Mouse (Mus musculus): Measurements from ENCODE around the gene Olfr161.
"Not testable (repeated sequence)": the region's sequence is repeated elsewhere in the genome, so short reads cannot be mapped to it uniquely, and the experiment has no call there.

Gene Olfr161

GRCm38 (mm10) chr16:3590691-3591090 lies at the start of gene Olfr161:
Olfr161 (plus strand) TSS chr16:3591042.
- DNase-seq (ENCODE audit: low spot score in 2 of 2): no peak

- DNase-seq (ENCODE audit: low spot score in 2 of 2): no peak
Observed at GRCm38 (mm10) chr16:3563553-3563952, 27.3 kb upstream of the Olfr161 start.

- not testable (repeated sequence) for DNase-seq (ENCODE audit: low spot score in 2 of 2)
Observed at GRCm38 (mm10) chr16:3577658-3578057, 13.2 kb upstream of the Olfr161 start.

DNA sequence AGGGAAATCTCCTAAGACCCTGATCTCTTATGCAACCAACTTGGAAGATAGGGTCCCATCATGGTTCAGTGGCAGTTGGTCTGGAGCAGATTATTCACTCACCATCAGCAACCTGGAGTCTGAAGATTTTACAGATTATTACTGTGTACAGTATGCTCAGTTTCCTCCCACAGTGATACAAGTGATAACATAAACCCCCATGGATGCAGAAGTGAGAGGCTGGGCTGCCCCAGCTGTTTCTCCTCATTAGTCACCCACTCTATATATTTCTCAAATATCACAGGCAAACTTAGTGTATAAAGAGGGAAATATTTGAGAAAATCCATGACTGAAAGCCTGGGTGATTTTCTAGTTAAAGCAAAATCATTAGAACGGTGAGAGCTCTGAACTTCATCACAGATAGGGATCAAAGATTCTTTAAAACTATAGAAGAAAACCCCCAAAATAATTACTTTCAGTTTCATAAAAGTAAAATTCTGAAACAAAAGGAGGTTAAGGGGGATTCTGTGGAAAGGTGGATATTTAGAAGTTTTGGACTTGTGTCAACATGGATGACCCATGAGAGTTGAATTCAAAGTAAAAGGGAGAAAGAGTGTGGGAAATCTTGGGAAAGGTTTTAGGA lies 12.5 kb upstream of the Olfr161 start:
- not testable (repeated sequence) for DNase-seq (ENCODE audit: low spot score in 2 of 2)

DNA sequence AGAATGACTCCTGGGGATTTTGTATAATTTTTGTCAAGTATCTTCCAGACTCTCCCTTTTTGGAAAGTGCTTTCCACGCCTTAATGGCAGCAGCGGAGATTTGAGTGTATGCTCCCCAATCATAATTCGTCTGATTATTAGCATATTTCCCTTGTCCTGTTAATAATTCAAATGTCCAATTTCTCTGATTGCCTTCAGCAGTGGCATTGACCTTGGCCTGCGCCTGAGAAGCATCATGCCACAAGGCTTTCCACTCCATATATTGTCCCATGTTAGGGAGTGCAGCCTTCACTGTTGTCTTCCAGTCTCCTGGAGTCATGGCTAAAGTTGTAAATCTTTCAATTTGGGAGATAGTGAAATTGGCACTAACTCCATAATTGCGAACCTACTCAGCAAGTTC lies 40.5 kb downstream of the Olfr161 start:
- DNase-seq (ENCODE audit: low spot score in 2 of 2): not testable (repeated sequence)

- DNase-seq (ENCODE audit: low spot score in 2 of 2): not testable (repeated sequence)
Observed at GRCm38 (mm10) chr16:3632572-3633361, 41.9 kb downstream of the Olfr161 start.
